Mouse (Mus musculus) activated CD4-positive, CD25-positive, alpha-beta regulatory T cell, adult 4 months (primary cell): ENCODE data around the gene Ltbr. TPM values are rescaled to one million over a fixed set of nuclear protein-coding genes. Genes with fewer than 3 reads are reported as not detected.
"Not testable (repeated sequence)": the region's sequence is repeated elsewhere in the genome, so short reads cannot be mapped to it uniquely, and the experiment has no call there.

ENCODE experiments used
- ATAC-seq: one replicate; pipeline ENCODE4 v1.8.0; 2017
- polyA plus RNA-seq, 2 experiments: library from polyadenylated mRNA; unstranded; fragments of 100-300 nt; shearing (Covaris generic); gene quantifications; one replicate each; pipeline ENCODE4 v1.2.1; 2017

Gene Ltbr
- polyA plus RNA-seq, 2 experiments from 2014 or later = not detected

DNA sequence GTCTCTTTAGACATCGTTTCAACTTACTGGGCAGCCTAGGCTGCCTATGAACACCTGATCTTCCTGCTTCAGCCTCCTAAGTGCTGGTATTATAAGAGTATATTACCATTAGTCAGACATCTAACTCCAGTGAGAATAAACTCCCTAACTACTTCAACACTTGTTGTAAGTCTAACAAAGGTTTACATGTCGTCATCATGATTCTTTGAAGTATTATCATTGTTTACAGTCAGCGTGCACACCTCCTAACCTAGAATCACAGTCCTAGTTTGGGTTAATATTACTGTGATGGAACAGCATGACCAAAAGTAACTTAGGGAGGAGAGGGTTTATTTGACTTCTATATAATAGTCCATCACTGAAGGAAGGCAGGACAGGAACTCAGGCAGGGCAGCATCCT lies 46.2 kb downstream of the Ltbr start:
- no peak for ATAC-seq

DNA sequence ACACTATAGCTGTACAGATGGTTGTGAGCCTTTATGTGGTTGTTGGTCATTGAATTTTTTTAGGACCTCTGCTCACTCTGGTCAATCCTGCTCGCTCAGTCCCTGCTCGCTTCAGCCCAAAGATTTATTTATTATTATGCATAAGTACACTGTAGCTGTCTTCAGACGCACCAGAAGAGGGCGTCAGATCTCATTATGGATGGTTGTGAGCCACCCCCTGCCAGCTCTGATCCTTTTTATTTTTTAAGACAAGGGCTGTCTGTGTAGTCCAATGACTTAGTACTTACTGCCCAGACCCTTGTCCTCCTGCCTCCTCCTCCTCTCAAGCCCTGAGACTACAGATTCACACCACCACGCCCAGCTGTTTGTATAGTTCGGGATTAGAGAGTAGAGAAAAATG lies 47.1 kb downstream of the Ltbr start:
- not testable (repeated sequence) for ATAC-seq

DNA sequence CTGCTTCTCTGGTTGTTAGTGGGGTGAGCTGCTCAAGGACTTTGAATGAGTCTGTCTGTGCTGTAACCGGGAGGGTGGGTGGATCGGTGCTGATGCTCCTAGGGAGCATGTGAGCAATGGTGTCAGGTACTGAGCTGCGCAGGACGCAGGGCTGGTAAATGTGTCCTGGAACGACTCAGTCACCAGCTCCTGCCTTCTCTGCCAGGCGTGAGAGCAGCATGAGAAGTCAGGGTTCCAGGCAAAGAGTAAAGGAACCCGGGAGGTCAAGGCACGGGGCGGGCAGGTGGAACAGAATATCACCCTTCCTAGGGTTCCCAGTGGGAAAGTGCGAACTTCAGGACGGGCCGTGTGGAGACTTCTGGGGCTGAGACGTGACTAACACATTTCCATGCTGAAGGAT lies 47.6 kb downstream of the Ltbr start:
- ATAC-seq = peak; percentile 8

DNA sequence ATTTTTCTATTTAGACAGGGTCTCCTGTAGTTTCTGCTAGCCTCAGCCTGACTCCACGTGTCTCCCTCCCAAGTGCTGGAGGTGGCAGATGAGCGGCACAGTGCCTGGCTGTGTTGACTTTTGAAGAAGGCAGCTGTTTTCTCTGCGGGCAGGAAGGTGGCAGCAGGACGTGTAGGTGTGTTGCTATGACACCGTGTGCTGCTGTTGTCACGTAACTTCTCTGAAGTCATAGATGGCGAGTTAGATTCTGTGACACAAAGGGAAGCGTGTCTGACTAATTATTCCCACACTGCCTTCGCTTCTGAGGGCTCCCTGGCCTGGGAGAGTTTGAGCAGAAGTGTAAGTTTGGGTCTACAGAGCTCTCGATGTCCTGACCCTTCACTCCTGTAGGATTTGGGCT lies 48.4 kb downstream of the Ltbr start:
- ATAC-seq = peak; percentile 91

DNA sequence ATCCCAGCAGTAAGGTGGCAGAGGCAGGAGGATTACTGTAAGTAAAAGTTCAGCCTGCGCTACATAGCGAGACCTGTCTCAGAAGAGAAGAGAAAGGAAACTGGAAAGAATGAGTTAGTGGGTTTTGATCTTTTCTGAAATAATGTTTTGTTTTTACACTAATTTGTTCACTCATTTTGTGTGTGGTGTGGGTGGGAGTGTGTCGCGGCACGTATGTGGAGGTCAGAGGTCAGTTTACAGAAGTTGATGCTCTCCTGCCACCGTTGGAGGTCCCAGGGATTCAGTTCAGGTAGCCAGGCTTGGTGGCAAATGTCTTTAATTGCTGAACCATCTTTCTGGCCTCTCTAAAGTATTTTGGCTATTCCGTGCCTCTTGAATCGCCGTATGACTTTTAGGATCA lies 49.5 kb downstream of the Ltbr start:
- no peak for ATAC-seq

DNA sequence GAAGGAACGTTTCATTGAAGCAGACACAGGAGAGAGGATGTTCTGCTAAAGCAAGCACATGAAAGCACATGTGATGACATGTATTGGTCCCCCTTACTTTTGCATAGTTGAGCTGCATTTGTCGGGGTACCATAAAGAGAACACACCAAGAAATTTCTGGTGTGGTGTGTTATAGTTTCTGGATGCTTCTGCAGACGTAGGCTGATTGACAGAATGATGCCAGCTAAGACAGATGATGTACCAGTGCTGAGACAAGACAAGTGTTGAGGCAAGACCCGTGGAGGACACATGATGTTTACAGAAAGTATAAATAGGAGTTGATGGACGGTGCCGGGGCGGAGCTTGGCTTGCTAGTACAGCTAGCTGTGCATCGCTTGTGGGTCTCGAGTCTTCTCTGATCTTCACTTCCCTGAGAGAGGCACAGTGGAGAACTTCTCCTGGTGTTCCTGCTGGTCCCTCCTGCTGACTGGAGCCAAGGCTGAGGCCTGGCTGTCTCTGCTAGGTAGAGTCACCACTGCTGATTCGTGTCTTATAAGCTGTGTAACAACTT lies 53.6 kb downstream of the Ltbr start:
- peak; percentile 11 for ATAC-seq

Other genes starting within 250 kb of the Ltbr start
- 1 to 10 TPM; 8.6 to 9.5 TPM for gene Lpar5, start 246.0 kb downstream of the Ltbr start, polyA plus RNA-seq
- gene Chd4, start 217.9 kb downstream of the Ltbr start, polyA plus RNA-seq = 10 to 100 TPM; 49.4 to 66.6 TPM
- gene Nop2, start 182.0 kb downstream of the Ltbr start, polyA plus RNA-seq = 10 to 100 TPM; 40.6 to 50.3 TPM
- 10 to 100 TPM in 1 of 2 experiments, 1 to 10 TPM in 1; 6.9 to 13.3 TPM for gene Iffo1, start 168.6 kb downstream of the Ltbr start, polyA plus RNA-seq
- gene Gapdh, start 147.4 kb downstream of the Ltbr start, polyA plus RNA-seq = 100 to 1,000 TPM; 300 to 540 TPM
- gene Ncapd2, start 122.2 kb downstream of the Ltbr start, polyA plus RNA-seq = 10 to 100 TPM; 33.1 to 61.3 TPM
- 10 to 100 TPM; 85.7 to 89.0 TPM for gene Mrpl51, start 122.1 kb downstream of the Ltbr start, polyA plus RNA-seq
- gene Vamp1, start 98.3 kb downstream of the Ltbr start, polyA plus RNA-seq = 10 to 100 TPM; 14.0 to 14.4 TPM
- gene Tapbpl, start 82.0 kb downstream of the Ltbr start, polyA plus RNA-seq = 10 to 100 TPM; 65.5 to 84.7 TPM
- gene Cd27, start 76.9 kb downstream of the Ltbr start, polyA plus RNA-seq = 100 to 1,000 TPM; 427 to 432 TPM
- gene Tuba3a, start 27.8 kb downstream of the Ltbr start, polyA plus RNA-seq = 1 to 10 TPM; 1.3 to 1.8 TPM
- gene Scnn1a, start 6.8 kb upstream of the Ltbr start, polyA plus RNA-seq = not detected
- gene Tnfrsf1a, start 35.5 kb upstream of the Ltbr start, polyA plus RNA-seq = 10 to 100 TPM; 20.2 to 25.5 TPM
- not detected for gene Plekhg6, start 66.9 kb upstream of the Ltbr start, polyA plus RNA-seq
- gene Cd9, start 180.9 kb upstream of the Ltbr start, polyA plus RNA-seq = 100 to 1,000 TPM in 1 of 2 experiments, 10 to 100 TPM in 1; 73.3 to 104 TPM
- under 1 TPM in 1 of 2 experiments, not detected in 1; 0.20 TPM for gene Vwf, start 232.9 kb upstream of the Ltbr start, polyA plus RNA-seq